Mouse (Mus musculus) kidney, postnatal 4 days (tissue): ENCODE data around the gene Adam15.

Experiments
- DNase-seq, 2 experiments: peaks; one replicate each; pipeline ENCODE4 v3.0.0; 2021; ENCODE audit warnings: mixed read lengths in 2 of 2

The Adam15 gene

DNA sequence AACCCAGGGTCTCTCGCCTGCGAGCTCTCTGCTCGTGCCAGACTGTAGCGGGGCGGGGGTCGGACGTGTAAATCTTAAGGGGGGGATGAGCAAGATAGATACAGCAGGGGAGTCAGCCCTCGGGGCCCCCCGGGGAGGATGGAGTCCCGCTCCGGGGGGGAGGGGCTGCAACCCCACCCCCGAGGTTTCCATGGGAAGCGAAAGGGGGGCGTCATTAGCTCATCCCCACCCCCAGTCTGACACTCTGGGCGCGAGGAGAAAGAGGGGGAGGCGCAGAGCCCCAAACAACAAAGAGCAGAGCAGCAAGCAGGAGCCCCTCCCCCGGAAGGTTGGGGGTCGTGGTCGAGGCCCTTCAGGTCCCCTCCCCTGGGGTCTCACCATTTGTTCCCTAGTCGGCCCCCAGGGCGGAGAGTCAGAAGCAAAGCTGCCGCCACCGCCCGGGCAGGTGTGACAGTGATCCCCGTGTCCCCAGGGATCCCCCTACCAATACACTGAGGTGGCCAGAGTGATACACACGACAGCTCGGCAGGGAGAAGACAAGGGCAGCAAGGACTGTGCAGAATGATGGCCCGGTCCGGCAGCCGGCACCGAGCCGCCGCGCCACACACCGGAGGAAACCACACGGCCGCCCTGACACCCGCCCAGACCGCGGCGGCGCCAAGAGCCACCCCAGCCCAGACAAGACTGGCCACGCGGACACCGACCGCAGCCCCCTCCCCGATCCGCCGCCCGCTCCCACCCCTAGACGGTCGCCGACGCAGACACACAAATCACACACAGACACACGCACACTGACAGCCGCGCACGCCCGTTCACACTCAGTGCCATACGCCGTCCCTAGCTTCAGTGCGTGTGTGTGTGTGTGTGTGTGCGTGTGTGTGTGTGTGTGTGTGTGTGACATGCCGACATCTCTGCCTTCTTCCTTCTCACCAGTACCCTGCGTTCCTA, 28.3 kb downstream of the Adam15 start:
- DNase-seq, result peak; percentile 35 to 54

GRCm38 (mm10) chr3:89320581-89321182, 29.1 kb downstream of the Adam15 start:
- DNase-seq, result peak; percentile 72 to 81

- peak; percentile 50 to 64 for DNase-seq
These were observed 30.0 kb downstream of the Adam15 start for GRCm38 (mm10) chr3:89319591-89320350.

GRCm38 (mm10) chr3:89318971-89319590, 30.7 kb downstream of the Adam15 start:
- DNase-seq, result peak in 1 of 2 experiments; percentile 33

DNA sequence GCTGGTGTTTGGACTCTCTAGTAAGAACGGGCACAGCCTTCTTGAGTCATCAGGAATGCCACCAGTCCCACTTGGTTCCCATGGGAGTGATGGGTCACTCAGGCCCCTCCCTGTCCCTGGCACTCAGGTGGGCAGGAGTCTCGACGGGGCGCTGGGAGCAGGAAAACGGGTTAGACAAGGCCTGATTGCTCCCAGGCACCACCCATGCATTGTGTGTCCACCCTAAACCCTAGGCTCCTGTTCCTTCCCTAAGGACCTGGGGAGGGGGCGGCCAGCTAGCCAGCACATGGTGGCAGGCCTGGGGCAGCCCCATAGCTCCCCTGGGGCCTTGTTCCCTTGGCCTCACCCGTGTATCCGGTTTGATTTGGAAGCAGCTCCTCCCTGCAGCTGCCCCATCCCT, 31.5 kb downstream of the Adam15 start:
- no peak for DNase-seq

- DNase-seq, result no peak
These were observed 32.5 kb downstream of the Adam15 start for GRCm38 (mm10) chr3:89317246-89317645.

- DNase-seq, result peak; percentile 92 to 93
These were observed 33.0 kb downstream of the Adam15 start for GRCm38 (mm10) chr3:89316833-89317232.

DNA sequence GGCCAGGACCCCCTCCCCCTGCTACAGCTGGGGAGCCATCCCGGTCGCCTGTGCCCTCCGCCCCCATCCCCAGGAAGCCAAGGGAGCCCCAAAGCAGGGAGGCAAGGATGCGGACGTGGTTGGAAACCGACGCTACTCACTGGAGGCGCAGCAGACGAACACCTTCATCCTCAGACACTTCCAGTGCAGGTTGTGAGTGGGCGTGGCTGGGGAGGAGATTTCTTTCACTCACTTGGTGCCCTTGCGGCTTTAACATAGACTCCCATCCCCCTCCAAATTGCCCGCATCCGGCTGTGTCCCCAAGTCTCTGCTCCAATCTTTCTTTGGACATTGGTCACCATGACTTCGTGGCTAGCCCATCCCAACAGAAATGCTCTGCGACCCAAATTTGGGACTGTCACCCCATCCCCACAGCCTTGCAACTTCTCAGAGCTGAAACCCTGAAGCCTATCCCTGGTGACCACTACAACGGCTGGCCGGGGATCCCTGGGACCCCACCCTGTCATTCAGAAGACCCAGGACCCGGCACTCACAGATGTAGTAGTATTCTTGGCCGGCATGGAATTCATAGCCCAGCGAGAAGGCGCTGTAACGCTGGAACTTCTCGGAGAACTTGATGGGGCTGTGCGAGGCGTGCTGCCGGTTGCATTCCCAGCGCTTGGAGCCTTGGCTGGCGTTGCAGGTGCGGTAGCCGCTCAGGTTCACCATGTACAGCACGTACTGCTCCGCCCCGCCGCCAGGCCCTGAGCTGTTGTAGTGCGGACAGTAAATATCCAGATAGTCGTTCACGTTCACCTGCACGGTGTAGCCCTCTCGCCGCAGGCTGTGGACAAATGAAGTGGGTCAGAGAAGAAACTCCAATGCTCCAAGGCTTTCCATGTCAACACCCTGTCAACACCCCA, 33.6 kb downstream of the Adam15 start:
- peak; percentile 47 to 57 for DNase-seq

DNA sequence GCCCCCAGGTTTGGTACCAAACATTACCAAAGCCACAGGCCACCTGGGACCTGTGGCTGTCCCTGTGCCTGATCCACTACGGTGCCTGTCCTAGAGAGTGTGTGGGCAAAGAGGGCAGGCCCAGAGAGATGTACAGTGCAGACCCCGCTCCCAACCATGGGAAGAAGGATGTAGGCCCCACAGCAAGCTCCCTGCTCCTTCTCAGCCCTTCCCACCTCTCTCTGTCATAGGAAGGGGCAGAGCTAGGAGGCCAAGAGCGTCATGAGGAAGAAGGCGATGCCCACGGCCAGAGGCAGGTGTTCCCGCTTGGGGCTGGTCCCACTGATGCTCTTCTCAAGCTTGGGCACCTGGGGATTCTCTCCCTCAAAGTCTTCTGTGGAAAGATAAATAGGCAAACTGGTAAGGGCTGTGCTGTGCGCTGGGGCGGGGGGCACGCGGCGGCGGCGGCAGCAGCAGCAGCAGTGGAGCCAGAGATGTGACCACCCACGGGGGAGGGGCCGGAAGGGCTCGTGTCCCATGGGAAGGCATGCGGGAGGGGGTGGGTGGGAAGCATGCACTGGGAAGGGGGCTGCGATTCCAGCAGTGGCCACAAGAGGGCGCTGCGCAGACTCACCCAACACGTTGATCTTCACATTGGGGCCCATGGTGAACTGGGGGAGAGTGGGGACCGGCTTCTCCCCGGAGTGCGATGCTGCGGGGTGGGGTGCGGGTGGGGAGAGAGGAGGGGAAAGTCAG, 34.4 kb downstream of the Adam15 start:
- peak; percentile 93 to 94 for DNase-seq

DNA sequence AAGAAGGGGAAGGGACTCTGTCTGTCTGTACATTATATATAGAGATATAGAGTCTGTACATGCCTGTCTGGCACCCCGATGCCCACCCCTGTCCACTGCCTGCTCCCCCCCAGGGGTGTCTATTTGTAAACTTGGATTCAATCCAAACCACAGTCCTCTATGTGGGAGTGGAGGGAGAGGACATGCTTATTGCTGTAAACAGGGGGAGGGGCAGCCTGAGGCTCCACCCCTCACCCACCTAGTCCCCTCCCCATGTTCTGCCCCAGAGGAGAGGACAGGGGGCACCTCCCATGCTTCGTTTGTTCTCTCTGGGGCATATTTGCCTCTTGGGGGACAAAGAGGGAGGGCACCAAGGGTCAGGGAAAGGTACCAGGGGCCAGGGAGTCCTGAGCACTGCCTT, 35.0 kb downstream of the Adam15 start:
- DNase-seq, result peak in 1 of 2 experiments; percentile 45

DNA sequence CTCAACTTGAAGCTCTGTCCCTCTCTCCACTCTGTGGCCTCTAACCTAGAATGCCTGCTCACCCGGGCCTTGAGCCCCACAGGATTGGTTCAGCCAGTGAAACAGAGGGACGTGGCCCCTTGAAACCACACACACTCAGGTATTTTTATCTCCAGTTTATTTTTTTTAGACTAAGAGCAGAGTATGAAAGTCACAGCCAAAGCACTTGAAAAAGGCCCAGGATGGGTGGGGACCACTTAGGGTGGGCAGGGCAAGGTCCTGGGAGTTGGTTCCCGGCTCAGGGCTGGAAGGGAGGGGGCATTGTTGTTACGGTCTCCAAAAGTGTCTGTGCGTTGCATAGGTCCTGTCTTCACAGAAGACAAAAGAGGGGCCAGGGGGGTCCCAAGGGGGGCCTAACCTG, 35.5 kb downstream of the Adam15 start:
- DNase-seq, result no peak

DNA sequence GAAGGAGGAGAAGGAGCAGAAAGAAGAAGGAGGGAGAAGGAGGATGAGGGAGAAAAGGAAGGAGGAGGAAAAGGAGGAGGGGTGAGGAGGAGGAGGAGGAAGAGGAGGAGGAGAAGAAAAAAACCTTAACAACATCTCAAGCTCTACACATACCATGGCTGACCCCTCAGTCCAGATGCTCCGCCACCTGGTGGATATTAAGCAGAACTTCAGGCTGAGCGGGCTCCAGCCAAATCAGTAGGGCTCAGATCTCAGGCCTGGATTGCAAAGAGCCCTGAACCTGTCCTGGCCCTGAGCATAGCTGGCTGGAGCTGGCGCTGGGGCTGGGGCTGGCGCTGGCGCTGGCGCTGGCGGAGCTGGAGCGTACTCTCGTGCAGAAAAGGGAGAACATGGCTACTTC, 41.7 kb downstream of the Adam15 start:
- peak; percentile 76 to 83 for DNase-seq

DNA sequence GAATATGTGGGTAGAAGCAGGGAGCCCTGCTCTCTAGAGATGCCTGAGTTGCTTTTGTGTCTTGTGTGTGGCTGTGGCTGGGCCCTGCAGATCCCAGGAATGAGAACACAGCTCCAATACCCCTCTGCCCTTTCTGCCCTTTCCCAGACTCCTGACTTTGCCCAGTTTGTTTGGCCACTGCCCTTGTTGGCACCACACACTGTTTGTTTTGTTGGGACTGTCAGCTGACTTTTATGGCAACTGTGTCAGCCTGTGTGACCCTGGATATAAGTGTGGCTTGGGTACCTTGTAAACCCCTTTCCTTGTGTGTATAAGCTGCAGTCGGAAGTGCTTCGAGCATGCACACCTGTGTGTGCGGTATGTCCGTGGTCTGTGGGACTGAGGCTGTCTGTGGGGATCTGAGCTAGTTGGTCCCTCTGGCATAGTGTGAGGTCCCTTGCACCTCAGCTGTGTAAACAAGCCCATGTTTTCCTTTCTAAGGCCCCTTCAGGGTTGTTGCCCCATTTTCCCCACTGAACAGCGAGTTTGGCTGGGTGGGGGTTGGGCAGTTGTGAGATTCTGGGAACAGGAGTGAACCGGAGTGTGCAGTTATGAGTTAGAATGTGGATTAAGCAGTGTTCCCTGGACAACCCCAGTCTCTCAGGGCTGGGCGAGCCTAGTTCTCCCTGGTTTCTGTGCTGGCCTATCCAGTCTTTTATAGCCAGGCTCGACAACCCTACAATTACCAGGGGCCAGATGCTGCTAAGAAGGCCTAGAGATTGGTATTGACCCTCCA, 44.1 kb downstream of the Adam15 start:
- peak in 1 of 2 experiments; percentile 46 for DNase-seq

DNA sequence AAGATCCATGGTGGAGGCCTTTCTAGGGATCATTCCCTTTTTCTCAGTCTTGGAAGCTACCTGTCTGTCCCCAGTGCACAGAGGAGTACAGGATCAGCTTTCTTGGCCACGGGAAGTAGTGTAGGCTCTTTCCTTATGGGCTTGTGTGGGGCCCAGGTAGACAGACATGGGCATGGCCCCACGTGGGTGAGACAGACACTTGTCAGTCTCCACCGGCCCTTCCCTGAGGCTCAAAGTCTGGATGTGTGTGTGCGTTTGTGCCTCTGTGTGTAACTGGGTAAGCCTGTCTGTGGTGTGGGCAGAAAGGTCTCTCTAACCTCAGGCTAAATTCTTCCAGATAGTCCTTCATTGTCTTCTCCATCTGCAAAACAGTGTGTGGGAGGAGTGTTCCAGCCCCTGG, 44.7 kb downstream of the Adam15 start:
- no peak for DNase-seq

DNA sequence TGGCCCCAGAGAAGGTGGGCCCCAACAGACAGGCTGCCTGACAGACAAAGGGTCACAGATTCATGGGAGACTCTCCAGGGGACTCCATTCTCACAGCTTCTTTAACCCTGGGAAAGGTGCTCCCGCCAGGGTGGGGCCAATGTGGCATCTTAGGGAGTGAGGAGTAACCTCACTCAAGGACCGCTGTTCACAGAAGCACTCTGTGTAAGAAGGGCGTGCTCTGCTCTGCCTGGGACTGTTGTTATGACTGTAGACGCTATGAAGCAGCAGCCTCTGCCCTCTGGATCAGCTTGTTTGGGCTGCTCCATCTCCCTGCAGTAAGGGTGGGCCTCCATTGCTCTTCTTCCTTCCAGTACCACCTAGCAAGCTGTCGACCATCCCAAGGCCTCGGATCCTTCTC, 45.4 kb downstream of the Adam15 start:
- DNase-seq, result no peak

- no peak for DNase-seq
These were observed 49.3 kb downstream of the Adam15 start for GRCm38 (mm10) chr3:89300514-89300913.

DNA sequence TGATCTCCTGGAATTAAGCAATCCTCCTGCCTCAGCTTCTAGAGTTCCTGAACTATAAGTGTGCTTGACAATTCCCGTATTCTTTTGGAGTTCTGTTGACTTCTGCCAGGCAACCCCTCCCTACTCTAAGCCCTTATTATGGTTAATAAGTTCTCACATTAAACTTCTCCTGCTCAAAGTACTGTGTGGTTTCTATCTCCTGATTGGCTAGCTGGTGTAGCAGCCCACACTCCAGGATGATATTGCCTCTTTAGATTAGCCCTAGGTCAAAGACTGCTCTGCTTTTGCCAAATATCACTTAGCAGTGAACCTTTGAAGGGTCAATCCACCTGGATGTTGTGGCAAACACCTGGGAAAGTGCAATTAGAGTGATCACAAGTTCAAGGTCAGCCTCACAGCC, 49.7 kb downstream of the Adam15 start:
- no peak for DNase-seq

GRCm38 (mm10) chr3:89299499-89299898, 50.3 kb downstream of the Adam15 start:
- DNase-seq, result peak; percentile 62 to 73

DNA sequence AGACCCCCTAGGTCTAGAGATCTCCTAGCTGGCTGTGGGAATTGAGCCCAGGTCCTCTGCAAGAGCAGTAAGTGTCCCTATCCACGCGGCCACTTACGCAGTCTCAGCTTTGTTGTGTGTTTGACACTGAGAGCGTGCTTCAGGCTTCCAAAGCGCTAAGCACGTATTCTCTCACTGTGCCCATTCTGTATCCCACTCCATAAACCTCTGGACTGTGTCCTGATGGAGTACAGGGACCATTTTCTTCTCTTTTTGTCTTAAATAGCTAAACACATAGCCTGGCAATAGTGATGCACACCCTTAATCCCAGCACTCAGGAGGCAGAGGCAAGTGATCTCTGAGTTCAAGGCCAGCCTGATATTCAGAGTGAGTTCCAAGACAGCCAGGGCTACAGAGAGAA, 50.9 kb downstream of the Adam15 start:
- DNase-seq, result no peak

GRCm38 (mm10) chr3:89296761-89297396, 52.9 kb downstream of the Adam15 start:
- no peak for DNase-seq
